Mouse (Mus musculus): ENCODE results near the gene Bcl11b. TPM values are rescaled to one million over a fixed set of nuclear protein-coding genes. Genes with fewer than 3 reads are reported as not detected.

The Bcl11b gene
- polyA plus RNA-seq, 1 experiment from 2014 or later, result 38.2 TPM

DNA sequence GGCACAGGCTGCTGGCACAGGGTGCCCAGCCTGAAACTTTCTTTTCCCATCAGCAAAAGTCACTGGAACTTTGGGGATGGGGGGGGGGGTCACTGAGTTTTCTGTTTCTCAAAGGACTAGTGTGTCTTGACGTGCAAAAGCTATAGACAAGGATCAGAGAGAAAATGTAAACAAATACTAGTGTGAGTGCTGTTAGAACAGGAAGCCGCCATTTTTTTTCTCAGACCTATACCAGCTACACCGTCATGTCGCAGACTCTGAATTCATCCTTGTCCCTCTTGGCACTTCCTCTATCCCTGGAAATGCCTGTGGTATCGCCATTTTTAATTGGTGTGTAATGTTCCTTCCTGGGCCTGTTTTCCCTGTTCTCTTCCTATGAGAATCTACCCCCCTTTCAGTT is 66.4 kb downstream of the Bcl11b start:
- Histone ChIP-seq H3K36me3 (ENCODE audit: control insufficient read depth, insufficient read depth, low read length) (no peaks in the 10 kb centered on the region), H3K4me3 (ENCODE audit: low read depth, low read length) (no peak overlapping the region), H3K9me3 (ENCODE audit: control insufficient read depth, low read length) (no peaks in the 10 kb centered on the region), H3K4me1 (ENCODE audit: control insufficient read depth, insufficient read depth, low read length) (peaks cover 22% of the 10 kb centered on the region), H3K27me3 (ENCODE audit: control insufficient read depth, insufficient read depth, low read length) (no peaks in the 10 kb centered on the region), H3K4me2 (ENCODE audit: low read depth, low read length) (no peak overlapping the region), H3K9ac (replicated peaks; ENCODE audit: low read depth, low read length) (no peak overlapping the region), H3K27ac (ENCODE audit: low read depth, low read length) (no peak overlapping the region)
- 80% methylated on average over 5 of the region's 5 CpGs for WGBS
- no peak for ATAC-seq (ENCODE audit: low read depth)

DNA sequence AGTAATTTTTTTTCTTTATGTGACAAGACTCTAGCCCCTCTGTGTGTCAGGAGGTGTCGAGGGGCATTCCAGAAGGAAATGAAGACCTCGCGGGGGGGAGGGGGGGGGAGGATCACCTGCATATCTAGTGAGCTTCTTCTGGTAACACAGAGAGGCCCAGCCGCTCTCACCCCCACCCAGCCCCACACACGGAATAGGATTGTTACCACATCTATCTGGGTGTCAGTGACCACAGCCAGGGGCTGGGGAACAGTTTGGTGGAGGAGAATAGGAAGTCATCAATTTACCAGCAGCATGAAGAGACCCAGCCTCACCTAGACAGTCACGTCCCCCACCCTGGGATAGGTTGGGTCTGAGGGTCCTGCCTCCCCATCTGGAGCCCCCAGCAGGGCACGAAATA is 67.0 kb downstream of the Bcl11b start:
- Histone ChIP-seq H3K4me1 (ENCODE audit: control insufficient read depth, insufficient read depth, low read length) (peaks cover 28% of the 10 kb centered on the region), H3K27me3 (ENCODE audit: control insufficient read depth, insufficient read depth, low read length) (no peaks in the 10 kb centered on the region), H3K4me2 (ENCODE audit: low read depth, low read length) (no peak overlapping the region), H3K4me3 (ENCODE audit: low read depth, low read length) (no peak overlapping the region), H3K27ac (ENCODE audit: low read depth, low read length) (no peak overlapping the region), H3K9ac (replicated peaks; ENCODE audit: low read depth, low read length) (no peak overlapping the region), H3K36me3 (ENCODE audit: control insufficient read depth, insufficient read depth, low read length) (no peaks in the 10 kb centered on the region), H3K9me3 (ENCODE audit: control insufficient read depth, low read length) (no peaks in the 10 kb centered on the region)
- WGBS, result 86% methylated on average over 7 of the region's 7 CpGs
- no peak for ATAC-seq (ENCODE audit: low read depth)

DNA sequence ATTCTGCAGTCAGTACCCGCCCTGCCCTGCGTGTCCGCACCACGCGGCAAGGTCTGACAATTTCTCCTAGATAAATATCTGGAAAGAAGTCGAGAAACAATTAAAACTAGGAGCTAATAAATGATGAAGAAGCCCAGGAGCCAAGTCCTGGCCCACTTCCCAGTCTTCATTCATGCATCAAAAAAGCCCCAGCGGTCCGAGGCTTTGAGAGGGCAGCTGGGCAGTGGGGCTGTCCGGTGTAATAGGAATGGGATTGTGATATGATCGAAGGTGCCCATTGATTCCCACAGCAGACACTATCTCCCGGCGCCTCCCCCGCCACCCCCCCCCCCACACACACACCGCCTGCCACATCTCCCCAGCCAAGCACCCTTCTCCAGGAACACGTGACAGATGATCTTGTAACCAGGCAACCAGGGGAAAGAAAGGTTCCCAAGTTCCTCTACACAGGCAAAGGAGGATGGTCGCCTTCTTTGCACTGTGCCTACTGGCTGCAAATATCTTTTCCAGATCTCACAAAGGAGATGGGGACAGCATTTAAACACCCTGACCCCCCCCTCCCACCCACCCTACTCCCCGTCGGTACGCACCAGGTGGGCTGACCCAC is 68.5 kb downstream of the Bcl11b start:
- Histone ChIP-seq H3K36me3 (ENCODE audit: control insufficient read depth, insufficient read depth, low read length) (no peaks in the 10 kb centered on the region), H3K27ac (ENCODE audit: low read depth, low read length) (peak overlapping the region; percentile 46; the same call in 1 of the 2 replicates), H3K27me3 (ENCODE audit: control insufficient read depth, insufficient read depth, low read length) (no peaks in the 10 kb centered on the region), H3K9me3 (ENCODE audit: control insufficient read depth, low read length) (no peaks in the 10 kb centered on the region), H3K4me2 (ENCODE audit: low read depth, low read length) (peak overlapping the region; percentile 15; the same call in 1 of the 2 replicates), H3K4me1 (ENCODE audit: control insufficient read depth, insufficient read depth, low read length) (peaks cover 40% of the 10 kb centered on the region), H3K9ac (replicated peaks; ENCODE audit: low read depth, low read length) (no peak overlapping the region), H3K4me3 (ENCODE audit: low read depth, low read length) (no peak overlapping the region)
- ATAC-seq (ENCODE audit: low read depth), result peak; percentile 73
- 39% methylated on average over 18 of the region's 19 CpGs for WGBS

DNA sequence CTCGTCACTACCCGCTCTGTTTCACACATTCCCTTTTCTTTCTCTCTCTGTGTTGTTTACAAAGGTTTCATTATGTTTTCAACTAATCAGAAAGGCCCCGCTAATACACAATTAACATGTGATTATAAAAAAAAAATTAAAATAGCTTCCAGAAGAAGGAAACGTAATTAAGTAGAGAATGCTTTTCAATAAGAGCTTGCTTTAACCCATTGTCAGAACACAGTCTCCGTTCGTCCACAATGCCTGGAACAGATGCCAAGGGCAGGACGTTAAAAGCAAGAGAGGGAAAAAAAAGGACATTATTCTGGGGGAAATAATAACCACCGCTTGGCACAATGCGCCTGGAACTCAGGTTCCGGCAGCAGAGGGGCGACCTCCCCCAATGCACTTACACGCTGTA is 71.3 kb downstream of the Bcl11b start:
- WGBS, result 28% methylated on average over 12 of the region's 12 CpGs
- Histone ChIP-seq H3K4me2 (ENCODE audit: low read depth, low read length) (no peak overlapping the region), H3K4me3 (ENCODE audit: low read depth, low read length) (no peak overlapping the region), H3K9me3 (ENCODE audit: control insufficient read depth, low read length) (no peaks in the 10 kb centered on the region), H3K36me3 (ENCODE audit: control insufficient read depth, insufficient read depth, low read length) (no peaks in the 10 kb centered on the region), H3K4me1 (ENCODE audit: control insufficient read depth, insufficient read depth, low read length) (peaks cover 59% of the 10 kb centered on the region), H3K27ac (ENCODE audit: low read depth, low read length) (no peak overlapping the region), H3K9ac (replicated peaks; ENCODE audit: low read depth, low read length) (no peak overlapping the region), H3K27me3 (ENCODE audit: control insufficient read depth, insufficient read depth, low read length) (no peaks in the 10 kb centered on the region)
- ATAC-seq (ENCODE audit: low read depth), result no peak

DNA sequence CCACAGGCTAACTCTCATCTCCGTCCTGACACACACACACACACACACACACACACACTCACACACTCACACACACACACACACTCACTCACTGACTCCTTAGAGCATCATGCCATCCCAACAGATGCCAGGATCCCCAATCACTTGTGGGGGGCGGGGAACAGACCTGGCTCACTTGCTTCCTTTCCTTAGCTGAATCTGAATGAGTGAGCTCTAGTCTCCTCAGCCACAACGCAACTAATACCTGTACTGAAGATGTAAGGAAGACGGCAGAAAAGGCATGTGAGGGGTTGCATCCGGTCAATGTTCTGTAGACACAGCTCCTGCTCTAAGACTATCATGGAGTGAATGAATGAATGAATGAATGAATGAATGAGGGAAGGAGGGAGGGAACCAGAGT is 71.9 kb downstream of the Bcl11b start:
- no peaks in the 10 kb centered on the region for H3K27me3 ChIP-seq (ENCODE audit: control insufficient read depth, insufficient read depth, low read length)
- ATAC-seq (ENCODE audit: low read depth), result no peak
- H3K9me3 ChIP-seq (ENCODE audit: control insufficient read depth, low read length), result no peaks in the 10 kb centered on the region
- H3K9ac ChIP-seq (replicated peaks; ENCODE audit: low read depth, low read length), result no peak overlapping the region
- H3K27ac ChIP-seq (ENCODE audit: low read depth, low read length), result 0 out of 2 replicates have a peak overlapping the region, but pooled peaks have one; percentile 24
- no peak overlapping the region for H3K4me3 ChIP-seq (ENCODE audit: low read depth, low read length)
- peaks cover 64% of the 10 kb centered on the region for H3K4me1 ChIP-seq (ENCODE audit: control insufficient read depth, insufficient read depth, low read length)
- H3K36me3 ChIP-seq (ENCODE audit: control insufficient read depth, insufficient read depth, low read length), result no peaks in the 10 kb centered on the region
- no peak overlapping the region for H3K4me2 ChIP-seq (ENCODE audit: low read depth, low read length)
- WGBS, result 77% methylated on average over 5 of the region's 5 CpGs

DNA sequence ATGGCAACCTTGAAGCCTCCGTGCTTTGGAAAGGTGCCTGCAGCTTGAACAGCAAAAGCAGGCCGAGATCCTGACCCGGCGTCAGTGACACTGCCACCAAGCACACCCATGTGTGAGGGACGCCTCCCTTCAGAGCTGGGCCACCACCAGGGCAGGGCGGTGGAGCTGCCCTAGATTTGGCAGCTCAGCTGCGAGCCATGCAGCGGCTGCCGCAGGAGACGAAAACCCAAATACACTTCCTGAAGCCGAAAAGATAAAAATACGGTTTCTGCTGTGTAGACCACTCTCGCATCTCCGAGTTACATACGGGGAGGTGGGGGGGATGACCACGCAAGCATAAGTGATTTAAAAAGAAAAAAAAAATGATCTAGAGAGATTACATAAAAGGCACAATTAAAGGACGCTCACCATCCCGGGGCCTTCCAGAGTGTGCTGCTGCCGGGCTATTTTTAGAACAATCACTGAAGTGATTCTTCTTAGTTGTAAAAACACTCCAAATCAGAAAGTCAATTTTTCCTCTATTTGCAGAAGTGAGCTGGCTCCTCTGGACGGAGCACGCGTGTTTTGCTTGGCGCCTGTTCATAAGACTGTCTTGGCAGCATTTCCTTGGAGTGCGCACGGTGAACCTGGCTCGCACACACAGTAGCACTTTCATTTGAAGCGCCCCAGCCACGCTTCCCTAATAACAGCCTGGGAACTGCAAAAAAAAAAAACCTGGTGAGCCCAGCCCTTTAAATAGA is 72.6 kb downstream of the Bcl11b start:
- WGBS, result 51% methylated on average over 28 of the region's 28 CpGs
- Histone ChIP-seq H3K27me3 (ENCODE audit: control insufficient read depth, insufficient read depth, low read length) (no peaks in the 10 kb centered on the region), H3K27ac (ENCODE audit: low read depth, low read length) (no peak overlapping the region), H3K4me3 (ENCODE audit: low read depth, low read length) (no peak overlapping the region), H3K4me2 (ENCODE audit: low read depth, low read length) (no peak overlapping the region), H3K9ac (replicated peaks; ENCODE audit: low read depth, low read length) (no peak overlapping the region), H3K4me1 (ENCODE audit: control insufficient read depth, insufficient read depth, low read length) (peaks cover 65% of the 10 kb centered on the region), H3K36me3 (ENCODE audit: control insufficient read depth, insufficient read depth, low read length) (no peaks in the 10 kb centered on the region), H3K9me3 (ENCODE audit: control insufficient read depth, low read length) (no peaks in the 10 kb centered on the region)
- no peak for ATAC-seq (ENCODE audit: low read depth)

DNA sequence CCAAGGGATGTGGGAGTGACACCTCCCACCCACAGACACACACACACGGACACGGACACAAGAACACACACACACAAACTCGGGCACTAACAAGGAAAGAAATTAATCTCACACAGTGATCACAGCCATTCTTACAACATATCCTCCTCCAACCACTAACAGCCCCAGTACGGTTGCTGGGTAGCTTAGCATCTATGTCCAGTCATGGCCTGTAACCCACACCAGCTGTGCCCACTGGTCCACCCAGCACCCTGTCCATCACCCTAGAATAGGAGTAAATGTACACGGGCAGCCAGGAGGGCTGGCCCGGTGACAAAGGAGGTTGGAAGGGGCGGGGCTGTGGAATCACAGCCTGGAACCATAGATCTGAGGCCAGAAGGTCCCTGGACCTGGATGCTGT is 74.5 kb downstream of the Bcl11b start:
- Histone ChIP-seq H3K4me3 (ENCODE audit: low read depth, low read length) (peak overlapping the region; percentile 11; the same call in 1 of the 2 replicates), H3K36me3 (ENCODE audit: control insufficient read depth, insufficient read depth, low read length) (no peaks in the 10 kb centered on the region), H3K27me3 (ENCODE audit: control insufficient read depth, insufficient read depth, low read length) (no peaks in the 10 kb centered on the region), H3K9ac (replicated peaks; ENCODE audit: low read depth, low read length) (no peak overlapping the region; the same call in 1 of the 2 replicates), H3K4me1 (ENCODE audit: control insufficient read depth, insufficient read depth, low read length) (peaks cover 52% of the 10 kb centered on the region), H3K9me3 (ENCODE audit: control insufficient read depth, low read length) (no peaks in the 10 kb centered on the region), H3K4me2 (ENCODE audit: low read depth, low read length) (peak overlapping the region; percentile 44), H3K27ac (ENCODE audit: low read depth, low read length) (peak overlapping the region; percentile 4; the same call in 1 of the 2 replicates)
- no peak for ATAC-seq (ENCODE audit: low read depth)
- 45% methylated on average over 7 of the region's 7 CpGs for WGBS

DNA sequence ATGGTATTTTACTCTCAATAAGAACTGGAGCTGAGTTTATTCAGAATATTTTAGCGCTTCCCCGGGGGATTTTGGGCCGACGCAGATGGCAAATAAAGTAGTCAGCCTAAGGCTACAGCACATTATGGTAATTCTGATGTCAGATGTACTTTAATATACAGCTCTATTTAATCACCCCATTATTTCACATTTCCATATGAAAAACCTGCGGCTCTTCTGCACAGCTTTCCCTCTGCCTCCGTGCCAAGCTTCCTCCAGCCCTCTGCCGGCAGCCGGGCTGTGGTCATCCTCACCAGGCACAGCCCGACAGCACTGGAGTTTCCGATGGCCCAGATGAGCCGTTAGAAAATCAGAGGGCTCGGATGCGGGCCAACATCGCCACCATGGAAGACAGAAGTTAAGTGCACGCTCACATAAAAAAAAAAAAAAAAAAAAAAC is 74.9 kb downstream of the Bcl11b start:
- Histone ChIP-seq H3K9me3 (ENCODE audit: control insufficient read depth, low read length) (no peaks in the 10 kb centered on the region), H3K27me3 (ENCODE audit: control insufficient read depth, insufficient read depth, low read length) (no peaks in the 10 kb centered on the region), H3K4me3 (ENCODE audit: low read depth, low read length) (peak overlapping the region; percentile 11; the same call in 1 of the 2 replicates), H3K9ac (replicated peaks; ENCODE audit: low read depth, low read length) (no peak overlapping the region; the same call in none of the 2 replicates), H3K4me2 (ENCODE audit: low read depth, low read length) (peak overlapping the region; percentile 44), H3K27ac (ENCODE audit: low read depth, low read length) (peak overlapping the region; percentile 77; the same call in 1 of the 2 replicates), H3K4me1 (ENCODE audit: control insufficient read depth, insufficient read depth, low read length) (peaks cover 52% of the 10 kb centered on the region), H3K36me3 (ENCODE audit: control insufficient read depth, insufficient read depth, low read length) (no peaks in the 10 kb centered on the region)
- 19% methylated on average over 15 of the region's 15 CpGs for WGBS
- ATAC-seq (ENCODE audit: low read depth), result peak; percentile 65

DNA sequence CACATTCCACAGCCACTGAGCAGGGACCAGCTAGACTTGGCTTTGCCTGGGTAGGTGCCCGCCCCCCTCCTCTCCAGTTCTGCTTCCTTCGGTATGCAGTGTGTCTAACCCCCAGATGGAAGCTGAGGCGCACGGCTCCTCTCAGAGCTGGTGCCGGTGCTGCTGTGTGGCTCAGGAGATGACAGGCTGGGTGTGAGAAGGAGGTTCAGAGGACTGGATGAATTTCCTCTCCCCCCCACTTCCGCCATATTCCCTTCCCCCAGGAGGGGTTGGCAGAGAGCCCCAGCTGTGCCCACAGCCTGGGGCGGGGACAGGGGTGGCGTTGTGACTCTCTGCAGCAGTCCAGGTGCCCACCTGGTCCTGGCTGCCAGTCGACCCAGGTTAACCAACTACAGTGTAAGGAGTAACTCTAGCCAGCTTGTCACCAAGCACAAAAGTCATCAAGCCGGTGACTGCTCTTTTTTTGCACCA is 75.4 kb downstream of the Bcl11b start:
- peak overlapping the region; percentile 43; the same call in 1 of the 2 replicates for H3K9ac ChIP-seq (replicated peaks; ENCODE audit: low read depth, low read length)
- peaks cover 52% of the 10 kb centered on the region for H3K4me1 ChIP-seq (ENCODE audit: control insufficient read depth, insufficient read depth, low read length)
- peak overlapping the region; percentile 77 for H3K27ac ChIP-seq (ENCODE audit: low read depth, low read length)
- peak overlapping the region; percentile 44 for H3K4me2 ChIP-seq (ENCODE audit: low read depth, low read length)
- H3K9me3 ChIP-seq (ENCODE audit: control insufficient read depth, low read length), result no peaks in the 10 kb centered on the region
- peak; percentile 63 for ATAC-seq (ENCODE audit: low read depth)
- no peaks in the 10 kb centered on the region for H3K36me3 ChIP-seq (ENCODE audit: control insufficient read depth, insufficient read depth, low read length)
- H3K4me3 ChIP-seq (ENCODE audit: low read depth, low read length), result peak overlapping the region; percentile 11
- H3K27me3 ChIP-seq (ENCODE audit: control insufficient read depth, insufficient read depth, low read length), result no peaks in the 10 kb centered on the region
- WGBS, result 20% methylated on average over 9 of the region's 10 CpGs
